Mouse (Mus musculus) embryonic facial prominence, embryonic 12.5 days (tissue): Measurements from ENCODE around the gene Mast1. TPM values are rescaled to one million over a fixed set of nuclear protein-coding genes. Genes with fewer than 3 reads are reported as not detected.

Source experiments
- ATAC-seq: fragments of 200-750 bp; cut with Nextera tagmentation; 2 replicates; pipeline ENCODE4 v1.8.0; 2017; ENCODE audit not compliant: insufficient number of reproducible peaks, insufficient read depth, low FRiP score, low TSS enrichment
- H3K27ac ChIP-seq: fragments of 300-500 bp; sonication (generic); 2 replicates; pipeline ENCODE4 v1.5.1; 2016; ENCODE audit warnings: mild to moderate bottlenecking
- H3K27me3 ChIP-seq: fragments of 300-500 bp; sonication (generic); 2 replicates; pipeline ENCODE4 v1.6.1; 2016; ENCODE audit warnings: mild to moderate bottlenecking, moderate library complexity
- H3K36me3 ChIP-seq: fragments of 300-500 bp; sonication (generic); 2 replicates; pipeline ENCODE4 v1.6.1; 2016; ENCODE audit warnings: mild to moderate bottlenecking
- H3K4me1 ChIP-seq: fragments of 300-500 bp; sonication (generic); 2 replicates; pipeline ENCODE4 v1.6.1; 2016
- H3K4me2 ChIP-seq: fragments of 300-500 bp; sonication (generic); replicated peaks from 2 replicates; pipeline ENCODE4 v1.6.1; 2016; ENCODE audit warnings: mild to moderate bottlenecking, moderate library complexity
- H3K4me3 ChIP-seq: fragments of 300-500 bp; sonication (generic); 2 replicates; pipeline ENCODE4 v1.5.1; 2016; ENCODE audit warnings: mild to moderate bottlenecking
- H3K9ac ChIP-seq: fragments of 300-500 bp; sonication (generic); 2 replicates; pipeline ENCODE4 v1.6.1; 2016; ENCODE audit warnings: mild to moderate bottlenecking, moderate library complexity
- H3K9me3 ChIP-seq: fragments of 300-500 bp; sonication (generic); 2 replicates; pipeline ENCODE4 v1.6.1; 2016; ENCODE audit warnings: mild to moderate bottlenecking, moderate library complexity
- WGBS: fragments of 180-500 bp; shearing (Covaris S2); methylation state at CpG from one replicate; pipeline ENCODE4 v1.1.7; 2016; 5-methylcytosine and 5-hydroxymethylcytosine counted together
- microRNA-seq: library from miRNA; unstranded; fragments of <30 nt; microRNA quantifications from one replicate; pipeline ENCODE4, GENCODE M21; 2017
- polyA plus RNA-seq: library from polyadenylated mRNA; unstranded; fragments of >200 nt; fragmentation: Nextera tagmentation; extraction: Ambion mirVana; gene quantifications from 2 replicates; pipeline ENCODE4 v1.2.1, GENCODE M21; 2016

Gene Mast1
- polyA plus RNA-seq, 1 experiment from 2014 or later, result 5.7 TPM

DNA sequence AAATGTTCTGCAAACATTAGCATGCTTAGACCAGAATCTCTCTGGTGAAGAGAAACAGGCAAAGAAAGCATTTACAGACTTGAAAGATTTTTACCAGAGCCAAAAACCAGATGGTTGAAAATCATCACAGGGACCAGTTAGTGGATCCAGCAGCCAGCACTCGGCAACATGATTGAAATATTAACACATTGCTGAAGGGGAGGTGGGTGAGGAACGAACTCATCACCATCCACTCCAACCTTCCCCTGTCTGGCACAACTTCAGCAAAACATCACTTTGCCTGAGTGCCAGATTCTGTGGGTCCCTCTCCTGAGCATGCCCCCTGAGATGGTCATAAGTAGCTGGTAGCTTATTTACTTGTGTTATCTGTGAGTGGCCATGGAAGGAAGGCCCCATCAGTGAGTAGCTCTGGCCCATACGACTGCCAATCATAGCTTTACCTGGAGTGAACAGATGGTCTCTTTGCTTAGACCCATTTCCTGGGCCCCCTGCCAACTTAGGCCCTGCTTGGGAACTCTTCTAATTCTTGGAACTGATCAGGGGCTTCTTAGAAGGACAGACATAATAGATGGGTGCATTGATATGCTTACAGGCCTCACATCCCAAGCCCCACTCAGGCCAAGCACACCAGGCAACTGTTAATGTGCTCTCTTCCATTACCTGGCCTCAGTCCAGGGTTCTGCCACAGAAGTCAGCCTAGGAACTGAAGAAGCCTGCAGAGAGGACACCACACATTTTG lies 59.7 kb downstream of the Mast1 start:
- no peaks in the 10 kb centered on the region for H3K9me3 ChIP-seq
- 78% methylated on average over 3 of the region's 3 CpGs for WGBS
- ATAC-seq, result no peak
- no peaks in the 10 kb centered on the region for H3K36me3 ChIP-seq
- H3K4me2 ChIP-seq, result no peak overlapping the region
- H3K4me1 ChIP-seq, result peaks cover 6% of the 10 kb centered on the region; the same call in 1 of the 2 replicates
- H3K27ac ChIP-seq, result no peak overlapping the region
- H3K4me3 ChIP-seq, result no peak overlapping the region
- H3K9ac ChIP-seq, result no peak overlapping the region
- H3K27me3 ChIP-seq, result 0 out of 2 replicates have a peak, but pooled peaks cover 4% of the 10 kb centered on the region

DNA sequence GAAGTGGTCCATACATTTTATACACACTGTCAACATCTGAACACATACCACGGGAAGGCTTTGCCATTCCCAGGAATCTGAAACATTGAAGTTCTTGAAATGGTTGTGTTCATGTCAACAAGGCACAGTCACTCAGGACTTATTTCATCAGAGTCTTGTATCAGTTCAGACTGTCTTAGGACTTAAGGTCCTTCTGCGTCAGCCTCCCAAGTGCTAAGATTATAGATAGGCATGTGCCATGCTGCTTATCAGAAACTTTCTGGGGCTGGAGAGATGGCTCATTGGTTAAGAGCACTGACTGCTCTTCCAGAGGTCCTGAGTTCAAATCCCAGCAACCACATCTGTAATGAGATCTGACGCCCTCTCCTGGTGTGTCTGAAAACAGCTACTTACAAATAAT lies 62.8 kb downstream of the Mast1 start:
- H3K9me3 ChIP-seq, result no peaks in the 10 kb centered on the region
- no peak overlapping the region for H3K9ac ChIP-seq
- H3K4me2 ChIP-seq, result no peak overlapping the region
- H3K27me3 ChIP-seq, result 0 out of 2 replicates have a peak, but pooled peaks cover 4% of the 10 kb centered on the region
- no peak for ATAC-seq
- no peak overlapping the region for H3K4me3 ChIP-seq
- H3K4me1 ChIP-seq, result peaks cover 11% of the 10 kb centered on the region; the same call in 1 of the 2 replicates
- H3K27ac ChIP-seq, result no peak overlapping the region
- H3K36me3 ChIP-seq, result peaks cover 3% of the 10 kb centered on the region
- whole genome bisulfite sequencing, result 87% methylated on average over 3 of the region's 3 CpGs

DNA sequence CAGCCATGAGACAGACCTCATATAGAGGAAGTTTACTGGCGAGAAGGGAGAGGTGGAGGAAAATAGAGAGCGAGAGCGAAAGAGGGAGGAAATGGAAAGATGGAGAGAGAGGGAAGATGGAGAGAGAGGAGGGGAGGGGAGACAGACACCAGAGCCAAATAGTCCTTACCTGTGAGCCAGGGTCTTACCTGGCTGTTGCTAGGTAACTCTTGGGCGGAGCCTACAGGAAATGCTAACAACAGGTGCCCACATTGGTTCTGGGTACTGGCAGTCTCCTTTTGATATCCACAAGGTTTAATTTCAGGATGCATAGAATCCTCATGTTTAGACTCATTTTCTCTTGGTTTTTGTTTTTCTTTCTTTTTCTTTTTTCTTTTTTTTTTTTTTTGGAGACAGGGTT lies 64.1 kb downstream of the Mast1 start:
- ATAC-seq, result no peak
- WGBS, result 63% methylated on average over 4 of the region's 4 CpGs

DNA sequence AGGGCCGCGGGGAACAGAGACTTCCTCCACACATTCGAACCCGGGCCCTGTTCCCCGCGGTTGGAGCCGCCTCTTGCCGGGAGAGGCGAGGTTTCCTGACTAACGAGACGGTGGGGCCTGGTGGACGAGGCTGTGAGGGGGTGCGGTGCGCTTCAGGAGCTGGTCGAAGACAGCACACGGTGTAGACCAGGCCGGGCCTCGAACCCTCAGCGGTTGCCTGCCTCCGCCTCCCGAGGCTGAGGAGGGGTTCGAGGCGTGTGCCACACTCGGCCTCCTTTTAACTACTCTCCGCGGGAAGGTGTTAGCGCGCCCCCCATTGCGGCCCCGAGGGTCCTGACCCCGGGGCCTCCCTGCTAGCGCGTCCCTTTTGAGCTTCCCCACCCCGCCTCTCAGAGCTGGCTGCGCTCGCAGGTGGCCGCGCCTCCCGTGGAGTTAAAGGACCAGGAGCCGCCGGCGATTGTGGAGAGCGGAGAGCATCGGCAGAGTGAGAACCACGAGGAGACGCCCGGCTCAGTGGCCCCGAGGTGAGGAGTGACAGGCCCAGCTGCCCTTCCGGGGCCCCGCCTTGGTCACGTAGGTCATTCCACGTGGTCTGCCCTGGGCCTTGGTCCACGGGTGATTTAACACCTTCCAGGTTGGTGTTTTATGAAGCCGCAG lies 64.7 kb downstream of the Mast1 start:
- H3K36me3 ChIP-seq, result peaks cover 22% of the 10 kb centered on the region
- H3K4me2 ChIP-seq, result peak overlapping the region; percentile 88
- H3K4me3 ChIP-seq, result peak overlapping the region; percentile 39
- H3K27me3 ChIP-seq, result 0 out of 2 replicates have a peak, but pooled peaks cover 4% of the 10 kb centered on the region
- no peak overlapping the region for H3K27ac ChIP-seq
- ATAC-seq, result peak; percentile 65
- no peaks in the 10 kb centered on the region for H3K9me3 ChIP-seq
- peaks cover 11% of the 10 kb centered on the region; the same call in 1 of the 2 replicates for H3K4me1 ChIP-seq
- 3% methylated on average over 54 of the region's 54 CpGs for WGBS
- H3K9ac ChIP-seq, result peak overlapping the region; percentile 59

More for the DNA sequence above, 64.1 kb downstream of the Mast1 start:
- H3K9ac ChIP-seq, result peak overlapping the region; percentile 59; the same call in 1 of the 2 replicates
- H3K4me1 ChIP-seq, result peaks cover 11% of the 10 kb centered on the region; the same call in 1 of the 2 replicates
- H3K4me3 ChIP-seq, result peak overlapping the region; percentile 39
- H3K36me3 ChIP-seq, result peaks cover 16% of the 10 kb centered on the region
- 0 out of 2 replicates have a peak, but pooled peaks cover 4% of the 10 kb centered on the region for H3K27me3 ChIP-seq
- H3K9me3 ChIP-seq, result no peaks in the 10 kb centered on the region
- peak overlapping the region; percentile 88 for H3K4me2 ChIP-seq
- no peak overlapping the region for H3K27ac ChIP-seq

DNA sequence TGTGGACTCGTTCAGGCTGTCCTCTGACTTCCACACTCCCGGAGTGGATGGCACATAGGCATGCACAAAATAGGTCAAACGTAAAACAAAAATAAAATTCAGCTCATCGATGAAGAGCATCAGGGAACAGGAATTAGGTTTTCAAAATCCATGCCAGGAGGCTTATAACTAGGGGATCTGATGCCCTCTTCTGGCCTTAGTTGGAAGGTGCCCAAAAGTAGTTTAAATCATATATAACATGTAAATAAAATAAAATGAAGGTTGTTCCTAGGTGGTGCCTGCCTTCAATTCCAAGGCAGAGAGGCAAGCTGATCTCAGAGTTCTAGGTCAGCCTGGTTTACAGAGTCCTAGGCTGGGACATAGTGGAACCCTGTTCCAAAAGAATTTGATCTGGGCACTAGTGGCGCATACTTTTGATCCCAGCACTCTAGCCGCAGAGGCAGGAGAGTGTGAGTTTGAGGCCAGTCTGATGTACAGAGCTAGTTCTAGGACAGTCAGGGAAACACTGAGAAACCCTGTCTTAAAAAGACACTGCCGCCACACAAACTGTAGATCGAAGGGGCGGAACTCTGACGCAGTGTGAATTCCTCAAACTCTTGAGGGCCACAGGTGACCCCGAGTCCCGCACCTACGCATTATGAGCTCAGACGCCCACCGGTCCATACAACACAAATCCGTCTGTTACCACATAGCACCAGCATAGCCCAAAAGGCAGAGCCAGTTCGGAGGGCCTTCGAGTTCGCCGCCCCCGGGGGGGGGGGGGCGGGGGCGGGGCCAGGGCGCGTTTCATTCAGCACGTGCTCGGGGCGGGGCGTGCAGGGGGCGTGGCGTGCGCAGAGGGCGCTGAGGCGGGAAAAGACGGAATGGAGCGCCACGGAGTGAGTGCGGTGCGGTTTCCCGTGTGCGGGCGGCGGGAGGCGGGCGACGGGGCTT lies 65.5 kb downstream of the Mast1 start, which contains the start of gene Syce2:
Gene Syce2, plus strand, starts transcription at position 736 of the 933 bp plus-strand sequence.
- Histone ChIP-seq H3K36me3 (peaks cover 30% of the 10 kb centered on the region), H3K27me3 (0 out of 2 replicates have a peak, but pooled peaks cover 4% of the 10 kb centered on the region)
- 14% methylated on average over 45 of the region's 46 CpGs for WGBS

More for the DNA sequence above, 65.5 kb downstream of the Mast1 start, which contains the start of gene Syce2:
- Histone ChIP-seq H3K4me3 (peak within 1 kb of the TSS; percentile 39), H3K4me2 (peak within 1 kb of the TSS; percentile 88), H3K4me1 (peaks cover 11% of the 10 kb centered on the region; the same call in 1 of the 2 replicates), H3K9me3 (no peaks in the 10 kb centered on the region), H3K27ac (no peak within 1 kb of the TSS), H3K9ac (peak within 1 kb of the TSS; percentile 59)
- ATAC-seq, result peak; percentile 19; the same call in 1 of the 2 replicates

Small RNA genes lying within 50 kb of the gene (microRNA-seq; reads per million reads assigned to microRNA genes)
- not detected for gene Gm24197
- 3.6 reads per million, percentile 16 among the genes with 10 or more reads in this experiment for gene Mir7069

Other genes with a start within 250 kb of the Mast1 start
- 19.4 and 20.8 TPM in 2 replicates for gene Nacc1, start 249.5 kb downstream of the Mast1 start, polyA plus RNA-seq
- 4.9 and 5.0 TPM in 2 replicates for gene Lyl1, start 235.9 kb downstream of the Mast1 start, polyA plus RNA-seq
- gene G430095P16Rik, start 214.4 kb downstream of the Mast1 start, polyA plus RNA-seq, result 7.1 and 7.4 TPM in 2 replicates
- gene Nfix, start 137.0 kb downstream of the Mast1 start, polyA plus RNA-seq, result 18.4 and 21.2 TPM in 2 replicates
- 5.3 and 5.5 TPM in 2 replicates for gene Dand5, start 114.5 kb downstream of the Mast1 start, polyA plus RNA-seq
- gene Gadd45gip1, start 105.8 kb downstream of the Mast1 start, polyA plus RNA-seq, result 46.7 and 46.8 TPM in 2 replicates
- 96.0 TPM in 2 replicates for gene Rad23a, start 96.7 kb downstream of the Mast1 start, polyA plus RNA-seq
- gene Calr, start 90.4 kb downstream of the Mast1 start, polyA plus RNA-seq, result 919 and 944 TPM in 2 replicates
- gene Farsa, start 80.4 kb downstream of the Mast1 start, polyA plus RNA-seq, result 106 and 108 TPM in 2 replicates
- gene Syce2, start 65.2 kb downstream of the Mast1 start, polyA plus RNA-seq, result 84.1 and 91.7 TPM in 2 replicates
- 44.3 and 45.2 TPM in 2 replicates for gene Gcdh, start 43.4 kb downstream of the Mast1 start, polyA plus RNA-seq
- gene Klf1, start 35.4 kb downstream of the Mast1 start, polyA plus RNA-seq, result 4.7 and 5.4 TPM in 2 replicates
- gene Dnase2a, start 28.8 kb downstream of the Mast1 start, polyA plus RNA-seq, result 14.8 and 15.4 TPM in 2 replicates
- 0.50 and 0.52 TPM in 2 replicates for gene Rtbdn, start 9.6 kb upstream of the Mast1 start, polyA plus RNA-seq
- not detected in 2 replicates for gene Gm49661, start 32.1 kb upstream of the Mast1 start, polyA plus RNA-seq
- 1,038 and 1,130 TPM in 2 replicates for gene Prdx2, start 32.2 kb upstream of the Mast1 start, polyA plus RNA-seq
- 104 and 115 TPM in 2 replicates for gene Rnaseh2a, start 32.4 kb upstream of the Mast1 start, polyA plus RNA-seq
- 8.0 and 9.0 TPM in 2 replicates for gene Junb, start 41.4 kb upstream of the Mast1 start, polyA plus RNA-seq
- gene Hook2, start 53.2 kb upstream of the Mast1 start, polyA plus RNA-seq, result 20.6 TPM in 2 replicates
- gene Best2, start 77.2 kb upstream of the Mast1 start, polyA plus RNA-seq, result 0.08 TPM in 1 of 2 replicates, not detected in the other
- gene Asna1, start 87.9 kb upstream of the Mast1 start, polyA plus RNA-seq, result 125 and 132 TPM in 2 replicates
- gene Trir, start 89.5 kb upstream of the Mast1 start, polyA plus RNA-seq, result 160 and 176 TPM in 2 replicates
- gene Tnpo2, start 99.6 kb upstream of the Mast1 start, polyA plus RNA-seq, result 31.7 and 33.3 TPM in 2 replicates
- 32.8 and 35.8 TPM in 2 replicates for gene Fbxw9, start 122.7 kb upstream of the Mast1 start, polyA plus RNA-seq
- gene Gm5741, start 130.6 kb upstream of the Mast1 start, polyA plus RNA-seq, result 0.90 TPM in 1 of 2 replicates, not detected in the other
- gene Dhps, start 134.4 kb upstream of the Mast1 start, polyA plus RNA-seq, result 66.8 and 67.9 TPM in 2 replicates
- gene Wdr83os, start 143.4 kb upstream of the Mast1 start, polyA plus RNA-seq, result 118 and 128 TPM in 2 replicates
- gene Wdr83, start 143.9 kb upstream of the Mast1 start, polyA plus RNA-seq, result 48.9 and 49.1 TPM in 2 replicates
- 25.9 and 27.6 TPM in 2 replicates for gene Man2b1, start 145.9 kb upstream of the Mast1 start, polyA plus RNA-seq
- 2.3 and 3.2 TPM in 2 replicates for gene Zfp791, start 185.7 kb upstream of the Mast1 start, polyA plus RNA-seq
- not detected in 2 replicates for gene Cks1brt, start 214.6 kb upstream of the Mast1 start, polyA plus RNA-seq